Mouse (Mus musculus) left cerebral cortex, postnatal 10 days (tissue): ENCODE measurements at regions not wholly inside any gene's neighbourhood (a gene's known extent, or its start where the extent isn't known, plus 50 kb on each side); places are given as distances from the start of the nearest gene placed in this dataset.
A peak's percentile ranks its signal among the peaks of the same experiment; 100 is the strongest.

ENCODE experiments used
- DNase-seq, 2 experiments: peaks; one replicate each; pipeline ENCODE4 v3.0.0; 2021 to 2022; ENCODE audit warnings: low spot score in 2 of 2, mixed read lengths in 1 of 2; ENCODE audit errors: extremely low spot score in 1 of 2
- intact Hi-C: fragments of 180-260 bp; cut with DNase I; formaldehyde crosslinking; loops from one replicate; pipeline ENCODE4 v1.15.1; 2025

DNA sequence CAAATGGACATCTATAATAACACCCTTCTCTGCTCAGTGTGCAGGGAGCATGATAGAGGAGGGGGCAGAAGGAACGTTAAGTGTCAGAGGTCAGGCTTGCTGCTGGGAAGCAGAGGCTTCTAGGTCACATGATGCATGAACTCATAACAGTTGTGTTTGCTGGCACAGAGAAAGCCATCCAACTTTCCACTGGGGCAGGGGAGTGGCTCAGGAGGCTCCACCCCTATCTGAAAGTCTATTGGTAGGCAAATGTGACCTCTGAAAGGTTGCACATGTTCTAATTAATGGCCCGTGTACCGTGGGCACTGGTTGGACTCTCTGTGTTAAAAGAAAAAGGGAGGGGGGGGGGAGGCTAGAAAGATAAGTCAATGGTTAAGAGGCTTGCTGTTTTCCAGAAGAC lies 224.6 kb downstream of the Slc16a7 start:
- intact Hi-C loops, result no loop called here

DNA sequence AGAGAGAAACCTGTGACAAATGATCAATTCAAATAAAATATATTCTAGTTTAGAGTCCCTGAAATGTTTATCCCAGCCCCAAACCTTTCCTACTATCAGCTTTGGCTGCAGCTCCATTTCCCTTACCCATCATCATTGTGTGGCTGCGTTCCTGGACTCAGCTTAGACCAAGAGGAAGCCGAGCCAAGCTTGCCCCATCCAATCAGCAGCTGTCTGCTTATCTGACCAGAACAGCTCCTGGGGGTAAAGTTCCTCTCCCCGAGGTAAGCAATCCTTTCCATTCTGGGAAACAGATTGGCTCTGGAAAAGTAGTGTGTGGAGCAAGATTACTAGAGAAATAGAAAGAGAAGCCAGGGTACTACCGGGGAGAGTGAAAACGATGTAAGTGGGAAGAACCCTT lies 228.2 kb downstream of the Slc16a7 start:
- intact Hi-C loops, result no loop called here
- no peak for DNase-seq

More for the DNA sequence above, 224.6 kb downstream of the Slc16a7 start:
- no peak for DNase-seq

DNA sequence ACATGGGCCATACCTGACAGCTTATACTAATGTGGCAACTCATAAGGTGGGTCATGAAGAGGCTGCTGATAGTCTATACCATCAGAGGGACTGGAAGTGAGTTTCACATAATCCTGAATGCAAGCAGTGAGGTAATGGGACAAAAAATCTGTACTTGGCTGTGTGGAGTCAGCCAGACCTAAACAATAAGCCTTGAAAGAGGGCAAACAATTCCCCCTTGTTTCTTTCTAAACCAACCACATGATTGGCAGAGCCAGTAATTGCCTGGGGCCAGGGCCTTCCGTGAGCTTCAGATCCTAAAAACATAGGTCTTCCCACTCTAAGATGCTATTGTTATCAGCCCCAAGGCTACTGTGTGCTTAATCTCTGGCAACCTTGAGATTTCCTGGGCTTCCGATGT lies 240.5 kb downstream of the Slc16a7 start:
- no peak for DNase-seq
- intact Hi-C loops, result no loop called here

DNA sequence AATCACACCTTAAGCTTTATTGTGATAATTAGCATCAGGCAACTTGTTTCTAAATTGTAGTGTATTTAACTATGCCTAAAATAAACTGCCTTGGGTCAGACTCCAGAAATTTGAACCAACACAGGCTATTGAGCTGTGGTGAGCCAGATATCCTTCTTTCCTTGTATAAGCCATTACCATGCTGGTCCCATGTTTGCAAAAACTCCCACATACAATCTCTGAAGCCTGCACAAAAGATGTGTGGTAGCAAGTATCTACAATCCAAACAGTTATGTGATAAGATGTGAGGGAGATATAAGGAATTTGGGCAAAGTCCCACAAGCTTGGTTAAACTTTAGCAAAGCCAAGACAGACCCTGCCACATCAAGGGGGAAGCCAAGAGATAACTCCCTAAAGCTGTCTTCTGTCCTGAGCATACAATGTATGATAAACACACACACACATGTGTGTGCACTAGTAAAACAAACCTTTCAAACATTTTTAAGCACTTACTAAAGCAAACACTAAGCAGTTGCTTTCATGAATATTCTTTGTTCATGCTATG lies 242.0 kb downstream of the Slc16a7 start:
- intact Hi-C loops, result no loop called here
- no peak for DNase-seq

DNA sequence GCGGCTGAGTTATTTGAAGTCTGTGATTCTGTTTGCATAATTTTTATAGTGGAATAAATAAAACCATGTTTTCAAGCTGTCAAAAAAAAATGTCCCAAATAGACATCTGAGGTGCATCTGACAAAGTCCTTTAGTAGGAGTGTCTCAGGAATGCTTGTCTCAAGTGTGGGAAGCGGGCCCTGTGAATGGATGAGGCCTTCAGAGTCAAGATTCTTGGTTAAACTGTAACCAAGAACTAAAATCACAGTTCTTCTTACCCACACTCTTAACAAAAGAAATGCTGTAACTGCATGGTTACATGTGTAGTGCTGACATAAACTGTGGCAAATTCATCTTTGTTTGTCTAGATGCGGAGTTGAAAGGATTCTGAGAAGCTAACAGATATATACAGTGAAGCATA lies 242.9 kb downstream of the Slc16a7 start:
- no peak for DNase-seq
- intact Hi-C loops, result no loop called here

DNA sequence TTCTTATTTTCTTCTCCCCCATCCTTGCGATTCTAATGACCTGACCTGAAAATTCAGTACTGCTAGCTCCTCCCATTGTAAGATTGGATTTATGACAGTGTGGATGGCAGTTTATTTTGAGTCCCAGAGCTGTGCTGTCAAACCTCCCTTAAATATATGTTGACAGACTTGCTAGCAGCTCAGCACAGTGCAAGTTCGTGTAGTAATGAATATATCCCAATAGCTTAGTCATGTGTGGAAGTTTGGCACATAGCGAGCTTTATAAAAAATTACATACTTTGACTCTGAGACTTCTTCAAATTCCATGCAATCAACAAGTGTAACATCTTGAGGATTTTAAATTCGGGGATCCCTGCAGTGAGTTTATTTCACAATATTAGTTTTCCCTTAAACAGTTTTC lies 243.5 kb downstream of the Slc16a7 start:
- no peak for DNase-seq
- intact Hi-C loops, result no loop called here

DNA sequence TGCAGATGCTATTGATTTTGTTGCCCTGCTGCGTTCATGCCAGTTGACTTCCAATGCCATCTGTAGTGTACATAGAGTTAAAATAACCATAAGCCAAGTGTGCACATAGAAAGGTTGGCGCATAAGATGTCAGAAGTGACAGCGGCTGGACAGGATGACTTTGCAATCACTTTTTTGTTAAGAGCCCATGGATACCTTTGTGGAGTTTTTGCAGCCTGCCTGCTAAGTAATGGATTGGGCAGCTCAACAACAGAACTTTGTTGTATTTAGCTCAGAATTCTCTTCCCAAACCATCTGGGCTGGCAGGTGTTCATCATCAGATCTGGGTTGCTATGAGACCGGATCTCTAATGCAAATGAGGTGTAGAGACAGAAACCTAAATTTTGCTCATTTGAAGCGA lies 267.5 kb downstream of the Slc16a7 start:
- intact Hi-C loops, result no loop called here
- DNase-seq, result peak; percentile 25 to 83

DNA sequence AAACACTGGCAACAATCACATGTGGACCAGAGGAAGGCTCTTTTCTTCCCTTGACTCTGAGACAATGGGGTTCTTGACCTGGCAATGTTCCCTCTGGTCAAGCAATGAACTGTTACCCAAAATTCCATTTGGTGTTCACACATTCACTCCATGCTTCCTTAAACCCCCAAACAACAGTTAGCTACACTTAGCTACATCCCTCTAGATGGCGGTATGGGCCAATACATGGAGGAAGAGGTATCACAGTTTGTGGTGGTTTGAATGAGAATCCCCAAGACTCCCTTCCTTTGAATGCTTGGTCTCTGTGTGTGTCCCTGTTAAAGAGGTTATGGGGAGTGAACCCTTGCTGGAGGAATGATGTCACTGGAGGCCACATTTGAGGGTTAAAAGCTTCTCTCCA lies 274.9 kb downstream of the Slc16a7 start:
- intact Hi-C loops, result no loop called here
- DNase-seq, result no peak

DNA sequence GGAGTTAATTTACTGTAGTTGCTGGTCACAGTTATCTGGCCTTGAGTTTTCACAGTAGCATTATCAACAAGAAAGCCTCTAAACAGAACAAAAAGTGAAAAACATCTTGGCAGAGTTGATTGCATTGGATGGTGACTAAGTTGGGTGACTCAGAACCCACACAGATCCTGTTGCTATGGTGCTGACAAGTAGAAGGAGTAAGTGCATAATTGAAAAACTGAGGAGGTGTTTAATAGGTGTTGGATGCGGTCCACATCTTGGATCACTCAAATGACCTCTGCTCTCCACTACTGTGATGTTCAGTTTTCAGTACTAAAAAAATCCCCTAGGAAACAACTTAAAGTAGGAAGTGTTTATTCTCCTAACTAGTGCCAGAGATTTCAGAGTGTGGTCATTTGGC lies 280.3 kb downstream of the Slc16a7 start:
- intact Hi-C loops, result no loop called here
- DNase-seq, result no peak

DNA sequence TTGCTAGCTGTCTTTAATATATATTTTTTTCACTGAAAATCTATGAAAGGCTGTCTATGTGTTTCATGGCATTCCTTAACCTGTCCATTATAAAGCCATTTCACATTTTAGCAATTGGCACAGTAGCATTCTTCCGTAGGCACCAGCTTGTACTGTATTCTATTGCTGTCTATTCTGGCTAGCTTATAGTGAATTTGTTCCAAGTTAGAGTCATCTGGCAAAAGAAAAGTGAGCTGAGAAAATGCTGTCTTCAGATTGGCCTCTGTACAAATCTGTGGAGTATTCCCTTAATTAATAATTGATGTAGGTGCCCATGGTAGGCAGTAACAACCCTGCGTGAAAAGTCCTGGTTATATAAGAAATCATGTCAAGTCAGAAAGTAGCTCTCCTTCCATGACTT lies 304.3 kb downstream of the Slc16a7 start:
- DNase-seq, result no peak
- intact Hi-C loops, result no loop called here

DNA sequence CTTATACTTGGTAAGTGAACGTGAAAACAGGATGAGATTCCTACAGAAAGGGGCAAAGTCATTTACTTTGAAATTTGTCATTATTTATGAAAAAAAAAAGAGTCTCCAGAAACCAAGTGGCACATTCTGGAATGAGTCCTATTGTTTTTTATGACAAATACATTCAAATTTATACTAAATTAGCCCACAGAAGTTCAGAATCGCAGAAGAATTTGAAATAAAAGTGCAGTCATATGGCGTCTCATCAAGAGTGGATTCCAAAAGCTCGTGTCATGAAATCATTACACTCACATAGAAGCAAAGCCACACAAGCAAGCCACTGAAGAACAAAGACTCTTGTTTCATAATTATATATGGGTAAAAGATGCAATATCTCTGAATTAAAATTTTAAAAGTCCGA lies 316.9 kb downstream of the Slc16a7 start:
- intact Hi-C loops, result no loop called here
- no peak for DNase-seq

DNA sequence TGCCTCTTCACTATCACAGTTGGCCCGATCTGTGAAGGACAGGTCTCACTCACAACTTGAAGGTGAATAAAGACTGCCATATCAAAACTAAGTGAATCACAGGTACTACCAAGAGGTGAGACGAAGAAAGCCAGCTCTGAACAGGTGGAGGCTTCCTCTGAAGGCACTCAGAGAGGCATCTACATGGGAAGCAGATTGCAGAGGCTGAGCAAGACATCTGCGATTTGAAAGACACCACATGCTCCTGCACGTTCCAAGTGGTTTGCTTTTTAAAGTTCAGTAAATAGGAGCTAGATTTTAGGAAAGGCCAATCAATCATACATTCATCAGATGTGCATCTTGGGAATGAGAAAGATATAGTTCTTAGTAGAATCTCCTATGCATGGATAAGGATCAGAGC lies 319.0 kb downstream of the Slc16a7 start:
- intact Hi-C loops, result no loop called here

DNA sequence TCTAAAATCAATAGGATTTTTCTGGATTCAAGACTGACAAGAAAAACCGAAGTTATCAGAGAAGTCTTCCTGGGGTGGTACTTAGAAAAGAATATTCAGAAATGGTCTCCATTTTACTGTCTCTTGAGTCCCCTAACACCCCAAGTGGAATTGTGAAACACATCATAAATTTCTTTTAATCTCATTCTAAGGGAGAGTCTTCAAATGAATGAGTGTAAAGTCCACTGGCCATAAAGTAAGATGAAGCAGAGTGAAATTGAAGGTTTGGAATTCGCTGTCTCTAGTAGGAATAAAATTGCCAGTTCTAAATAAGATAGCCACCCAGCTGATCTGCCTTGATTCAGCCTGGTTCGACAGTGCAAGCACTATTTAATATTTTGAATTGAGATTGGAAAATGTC lies 350.0 kb downstream of the Slc16a7 start:
- intact Hi-C loops, result no loop called here
- DNase-seq, result no peak

More for the DNA sequence above, 319.0 kb downstream of the Slc16a7 start:
- DNase-seq, result no peak

DNA sequence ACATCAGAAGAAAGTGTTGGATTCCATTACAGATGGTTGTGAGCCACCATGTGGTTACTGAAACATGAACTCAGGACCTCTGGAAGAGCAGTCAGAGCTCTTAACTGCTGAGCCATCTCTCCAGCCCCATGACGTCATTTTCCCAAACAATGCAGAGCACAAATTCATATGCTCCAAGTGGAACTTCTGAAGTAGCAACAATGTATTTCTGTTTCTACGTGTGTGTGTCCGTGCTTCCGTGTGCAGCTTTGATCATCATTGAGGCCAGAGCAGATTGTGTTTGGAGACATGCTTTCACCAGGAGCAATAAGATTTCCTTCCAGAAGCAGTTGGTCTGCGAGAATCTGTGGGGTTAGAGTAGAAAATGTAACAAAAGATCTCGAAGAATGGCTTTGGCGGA lies 353.6 kb downstream of the Slc16a7 start:
- DNase-seq, result no peak
- intact Hi-C loops, result no loop called here

DNA sequence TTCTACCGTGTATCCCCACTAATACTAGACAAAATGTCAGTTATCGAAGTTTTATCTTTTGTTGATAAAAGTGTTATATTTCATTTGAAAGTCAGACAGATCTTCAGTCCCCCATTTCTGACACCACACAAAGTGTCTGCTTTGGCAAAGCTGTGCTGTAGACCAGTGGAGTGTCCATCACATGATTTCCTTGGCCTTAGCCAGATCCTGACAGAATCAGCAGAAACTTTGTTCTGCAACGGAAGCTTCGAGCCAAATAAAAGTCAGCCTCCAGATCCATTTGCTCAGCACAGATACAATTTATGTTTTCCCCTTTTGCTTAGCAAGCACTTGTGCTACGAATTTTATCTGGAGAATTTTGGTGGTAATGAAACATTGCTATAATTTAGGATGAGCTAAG lies 360.9 kb downstream of the Slc16a7 start:
- intact Hi-C loops, result no loop called here
- DNase-seq, result no peak

DNA sequence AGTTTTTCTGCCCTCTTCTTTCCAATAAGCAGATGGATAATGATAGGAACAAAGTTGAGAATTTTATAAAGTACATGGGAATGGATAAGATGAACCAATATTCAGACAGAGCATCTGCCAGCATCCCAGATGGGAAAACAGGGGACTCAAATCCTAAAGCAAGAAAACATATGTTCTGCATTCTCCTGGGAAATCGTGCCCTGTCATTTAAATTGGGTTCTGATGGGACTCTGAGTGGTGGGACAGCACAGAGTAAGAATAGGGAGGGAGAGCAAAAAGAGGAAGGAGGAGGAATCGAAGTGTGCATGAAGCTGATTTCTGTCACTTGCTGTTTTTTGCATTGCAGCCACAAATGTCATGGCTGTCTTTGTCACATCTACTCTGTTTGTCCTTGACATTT lies 362.4 kb downstream of the Slc16a7 start:
- intact Hi-C loops, result no loop called here
- DNase-seq, result peak in 1 of 2 experiments; percentile 5
